Mouse (Mus musculus) midbrain, postnatal 0 days (tissue): Measurements from ENCODE around the gene Cdhr5. TPM values are rescaled to one million over a fixed set of nuclear protein-coding genes. Genes with fewer than 3 reads are reported as not detected.

Source experiments
- ATAC-seq: fragments of 200-750 bp; cut with Nextera tagmentation; 2 replicates; pipeline ENCODE4 v1.8.0; 2017; ENCODE audit warnings: moderate number of reproducible peaks, mild to moderate bottlenecking, moderate TSS enrichment, moderate library complexity; ENCODE audit not compliant: low FRiP score
- DNase-seq: peaks from one replicate; pipeline ENCODE4 v3.0.0-alpha.2; 2015; ENCODE audit warnings: low spot score
- H3K27ac ChIP-seq: fragments of 300-500 bp; sonication (generic); 2 replicates; pipeline ENCODE4 v1.5.1; 2014; ENCODE audit warnings: low read depth, mild to moderate bottlenecking, low read length, mixed read lengths
- H3K27me3 ChIP-seq: fragments of 300-500 bp; sonication (generic); 2 replicates; pipeline ENCODE4 v1.6.1; 2014; ENCODE audit warnings: low read length, control low read depth, mixed read lengths; ENCODE audit not compliant: insufficient read depth
- H3K36me3 ChIP-seq: fragments of 300-500 bp; sonication (generic); 2 replicates; pipeline ENCODE4 v1.6.1; 2014; ENCODE audit warnings: low read length, control low read depth, mixed read lengths; ENCODE audit not compliant: insufficient read depth
- H3K4me1 ChIP-seq: fragments of 300-500 bp; sonication (generic); 2 replicates; pipeline ENCODE4 v1.6.1; 2014; ENCODE audit warnings: mild to moderate bottlenecking, control low read depth, antibody characterized with exemption, low read length, mixed read lengths; ENCODE audit not compliant: insufficient read depth
- H3K4me2 ChIP-seq: fragments of 300-500 bp; sonication (generic); 2 replicates; pipeline ENCODE4 v1.6.1; 2014; ENCODE audit warnings: low read depth, mild to moderate bottlenecking, low read length, mixed read lengths; ENCODE audit not compliant: poor library complexity, severe bottlenecking
- H3K4me3 ChIP-seq: fragments of 300-500 bp; sonication (generic); 2 replicates; pipeline ENCODE4 v1.5.1; 2014; ENCODE audit warnings: low read depth, mild to moderate bottlenecking, low read length, moderate library complexity
- H3K9ac ChIP-seq: fragments of 300-500 bp; sonication (generic); replicated peaks from 2 replicates; pipeline ENCODE4 v1.6.1; 2014; ENCODE audit warnings: mild to moderate bottlenecking, low read length, moderate library complexity, mixed read lengths; ENCODE audit not compliant: poor library complexity, severe bottlenecking
- H3K9me3 ChIP-seq: fragments of 300-500 bp; sonication (generic); 2 replicates; pipeline ENCODE4 v1.6.1; 2016; ENCODE audit warnings: low read length, control low read depth
- CTCF ChIP-seq: IDR thresholded peaks from 2 replicates; pipeline ENCODE4 v1.5.1; 2016; ENCODE audit warnings: antibody characterized with exemption, mild to moderate bottlenecking
- WGBS: fragments of 180-500 bp; shearing (Covaris S2); extraction: QIAGEN DNeasy Blood & Tissue Kit; methylation state at CpG from one replicate; pipeline ENCODE4 v1.1.7; 2014; 5-methylcytosine and 5-hydroxymethylcytosine counted together
- polyA plus RNA-seq: library from polyadenylated mRNA; unstranded; fragments of >200 nt; fragmentation: Nextera tagmentation; extraction: Ambion mirVana; gene quantifications from 2 replicates; pipeline ENCODE4 v1.2.1, GENCODE M21; 2015
- total RNA-seq: library from RNA; depleted of rRNA; stranded (reverse); fragments of >200 nt; gene quantifications from 2 replicates; pipeline ENCODE4 v1.2.3, GENCODE M21; 2014

The Cdhr5 gene
- total and polyA plus RNA-seq, 2 experiments from 2014 or later = not detected

DNA sequence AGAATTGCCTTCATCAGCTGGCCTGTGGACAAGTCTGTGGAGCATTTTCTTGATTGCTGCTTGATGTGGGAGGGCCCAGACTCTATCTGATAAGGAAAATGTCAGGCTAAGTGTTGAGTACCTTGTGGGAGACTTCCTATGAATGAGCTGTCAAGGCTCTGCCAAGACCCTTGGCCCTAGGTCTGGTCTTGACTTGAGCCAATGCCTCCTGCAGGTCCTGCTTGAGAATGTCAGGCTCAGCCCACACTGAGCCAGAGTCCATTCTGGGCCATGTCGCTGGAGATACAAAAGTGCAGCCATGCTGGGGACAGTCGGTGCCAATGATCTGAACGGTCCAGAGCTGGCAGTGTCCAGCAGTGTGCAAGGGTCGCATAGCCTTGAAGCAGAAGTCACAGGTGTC, 6.2 kb upstream of the Cdhr5 start:
- ATAC-seq = no peak
- no peak for TF ChIP-seq CTCF
- H3K4me2 ChIP-seq = no peak overlapping the region
- WGBS = 89% methylated on average over 4 of the region's 4 CpGs
- H3K9ac ChIP-seq = no peak overlapping the region
- no peak overlapping the region for H3K27ac ChIP-seq
- H3K4me1 ChIP-seq = no peaks in the 10 kb centered on the region
- no peak for DNase-seq
- H3K36me3 ChIP-seq = no peaks in the 10 kb centered on the region
- H3K27me3 ChIP-seq = 0 out of 2 replicates have a peak, but pooled peaks cover 2% of the 10 kb centered on the region
- no peak overlapping the region for H3K4me3 ChIP-seq
- H3K9me3 ChIP-seq = no peaks in the 10 kb centered on the region

GRCm38 (mm10) chr7:141281442-141281841, 4.9 kb upstream of the Cdhr5 start:
- WGBS = 48% methylated on average over 6 of the region's 6 CpGs

DNA sequence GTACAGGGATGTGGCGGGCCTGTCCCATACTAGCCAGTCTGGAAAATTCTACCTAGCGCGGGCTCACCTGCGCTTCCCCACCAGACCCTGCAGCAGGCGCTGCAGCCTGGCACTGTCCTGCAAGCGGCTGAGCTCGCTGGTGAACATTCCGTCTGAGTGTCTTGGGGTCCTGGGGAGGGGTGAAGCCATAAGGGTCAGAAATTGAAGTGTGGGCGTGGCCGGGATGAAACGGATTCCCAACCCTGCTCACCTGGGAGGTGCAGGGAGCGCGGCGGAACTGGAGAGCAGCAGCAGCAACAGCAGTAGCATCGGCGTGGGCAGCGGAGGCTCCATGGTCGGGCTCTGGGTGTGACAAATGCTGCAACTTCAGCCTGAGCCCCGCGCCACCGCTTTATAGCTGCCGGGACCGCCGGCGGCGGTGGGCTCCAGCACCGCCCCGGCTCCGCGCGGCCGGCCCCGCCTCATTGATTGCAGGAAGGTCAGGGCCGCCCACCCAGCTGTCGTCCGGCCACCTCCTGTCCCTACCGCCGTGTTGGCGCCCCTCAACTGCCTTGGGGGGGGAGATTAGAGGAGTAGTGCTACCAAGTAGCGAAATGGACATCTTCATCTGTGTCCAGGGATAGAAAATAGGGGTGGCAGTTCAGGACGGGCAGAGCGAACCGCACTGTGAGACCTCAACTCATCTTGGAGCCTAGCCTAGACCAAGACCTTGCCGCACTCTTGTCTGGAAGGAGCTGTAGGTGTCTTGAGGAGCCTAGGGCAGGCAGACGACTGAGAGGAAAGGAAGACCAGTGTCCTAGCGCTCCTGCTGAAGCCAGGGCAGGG, 2.4 kb upstream of the Cdhr5 start, which contains the start of gene Sct:
Gene Sct (minus strand): TSS at position 368 of the 825 bp plus-strand sequence.
- no peaks in the 10 kb centered on the region for H3K9me3 ChIP-seq
- TF ChIP-seq CTCF = peak; percentile 80
- no peaks in the 10 kb centered on the region for H3K36me3 ChIP-seq
- DNase-seq (peak; percentile 66), ATAC-seq (peak; percentile 80)
- no peak within 1 kb of the TSS for H3K27ac ChIP-seq
- peak within 1 kb of the TSS; percentile 40; the same call in 1 of the 2 replicates for H3K9ac ChIP-seq
- H3K4me2 ChIP-seq = peak within 1 kb of the TSS; percentile 67
- H3K4me3 ChIP-seq = peak within 1 kb of the TSS; percentile 41
- no peaks in the 10 kb centered on the region for H3K4me1 ChIP-seq
- H3K27me3 ChIP-seq = 0 out of 2 replicates have a peak, but pooled peaks cover 2% of the 10 kb centered on the region
- 1% methylated on average over 46 of the region's 46 CpGs for WGBS

More at GRCm38 (mm10) chr7:141281442-141281841, 4.9 kb upstream of the Cdhr5 start:
- Histone ChIP-seq H3K9me3 (no peaks in the 10 kb centered on the region), H3K27me3 (0 out of 2 replicates have a peak, but pooled peaks cover 2% of the 10 kb centered on the region), H3K9ac (no peak overlapping the region), H3K27ac (no peak overlapping the region), H3K36me3 (no peaks in the 10 kb centered on the region), H3K4me2 (no peak overlapping the region), H3K4me1 (no peaks in the 10 kb centered on the region), H3K4me3 (no peak overlapping the region)
- ATAC-seq (no peak), DNase-seq (no peak)
- no peak for TF ChIP-seq CTCF

GRCm38 (mm10) chr7:141277701-141278678, 1.4 kb upstream of the Cdhr5 start:
- TF ChIP-seq CTCF = no peak
- WGBS = 90% methylated on average over 11 of the region's 11 CpGs
- no peak for DNase-seq
- no peaks in the 10 kb centered on the region for H3K9me3 ChIP-seq
- peak overlapping the region; percentile 41; the same call in 1 of the 2 replicates for H3K4me3 ChIP-seq
- no peak for ATAC-seq
- no peak overlapping the region for H3K9ac ChIP-seq
- 0 out of 2 replicates have a peak, but pooled peaks cover 2% of the 10 kb centered on the region for H3K27me3 ChIP-seq
- no peaks in the 10 kb centered on the region for H3K36me3 ChIP-seq
- H3K27ac ChIP-seq = no peak overlapping the region
- no peaks in the 10 kb centered on the region for H3K4me1 ChIP-seq
- peak overlapping the region; percentile 67; the same call in 1 of the 2 replicates for H3K4me2 ChIP-seq

DNA sequence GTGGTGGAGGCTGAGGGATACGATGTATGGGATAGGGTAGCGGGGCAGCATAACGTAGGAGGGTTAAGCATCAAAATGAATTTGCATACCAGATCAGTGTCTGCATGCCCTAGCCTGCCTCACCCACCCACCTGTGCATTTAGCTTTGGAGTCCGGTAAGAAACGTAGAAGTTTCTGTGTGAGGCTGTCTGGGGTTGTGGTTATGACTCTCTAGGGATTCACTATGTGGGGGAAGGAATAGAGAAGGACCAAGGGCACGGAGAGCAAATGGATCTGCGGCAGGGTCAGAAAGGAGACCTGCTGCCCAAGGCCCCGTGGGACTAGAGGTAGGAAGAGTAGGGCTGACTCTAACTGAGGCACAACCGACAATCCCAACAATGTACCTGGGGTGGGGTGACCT, 1.2 kb downstream of the Cdhr5 start:
- no peaks in the 10 kb centered on the region for H3K9me3 ChIP-seq

More for the DNA sequence above, 1.2 kb downstream of the Cdhr5 start:
- no peak overlapping the region for H3K4me3 ChIP-seq
- DNase-seq = no peak
- 88% methylated on average over 9 of the region's 9 CpGs for WGBS
- H3K36me3 ChIP-seq = no peaks in the 10 kb centered on the region
- H3K27ac ChIP-seq = no peak overlapping the region
- no peak overlapping the region for H3K9ac ChIP-seq
- H3K4me2 ChIP-seq = no peak overlapping the region
- no peak for TF ChIP-seq CTCF
- no peak for ATAC-seq
- no peaks in the 10 kb centered on the region for H3K4me1 ChIP-seq
- 0 out of 2 replicates have a peak, but pooled peaks cover 2% of the 10 kb centered on the region for H3K27me3 ChIP-seq
